Mouse (Mus musculus): ENCODE data around the gene Olfr1447. TPM values are rescaled to one million over a fixed set of nuclear protein-coding genes. Genes with fewer than 3 reads are reported as not detected.

The Olfr1447 gene
- polyA plus RNA-seq (2016; fragmentation: Nextera tagmentation; extraction: Ambion mirVana) = not detected in 2 replicates

- Histone ChIP-seq H3K27ac (no peak within 1 kb of the TSS), H3K36me3 (no peaks in the 10 kb centered on the region), H3K4me3 (no peak within 1 kb of the TSS), H3K4me2 (no peak within 1 kb of the TSS), H3K4me1 (no peaks in the 10 kb centered on the region), H3K9me3 (replicated peaks) (no peaks in the 10 kb centered on the region), H3K9ac (no peak within 1 kb of the TSS), H3K27me3 (replicated peaks) (no peaks in the 10 kb centered on the region)
- WGBS (ENCODE audit: insufficient replicate concordance) = 82% methylated on average over 1 of the region's 1 CpGs
- ATAC-seq = no peak
Observed at GRCm38 (mm10) chr19:12903643-12904042, at the start of gene Olfr1447. Gene Olfr1447, minus strand, starts transcription at chr19:12903743.

- H3K9me3 ChIP-seq (replicated peaks) = peaks cover 6% of the 10 kb centered on the region; the same call in 1 of the 2 replicates
- H3K27ac ChIP-seq = no peak within 1 kb of the TSS
- no peaks in the 10 kb centered on the region for H3K27me3 ChIP-seq (replicated peaks)
- no peaks in the 10 kb centered on the region for H3K4me1 ChIP-seq
- no peak within 1 kb of the TSS for H3K9ac ChIP-seq
- no peak within 1 kb of the TSS for H3K4me3 ChIP-seq
- WGBS (ENCODE audit: insufficient replicate concordance) = 72% methylated on average over 1 of the region's 1 CpGs
- no peak for ATAC-seq
- H3K4me2 ChIP-seq = no peak within 1 kb of the TSS
- no peaks in the 10 kb centered on the region for H3K36me3 ChIP-seq
Observed at GRCm38 (mm10) chr19:12949958-12950357, 46.4 kb upstream of the Olfr1447 start, which contains the start of gene Olfr1450. Gene Olfr1450, plus strand, starts transcription at chr19:12950258.

GRCm38 (mm10) chr19:12930540-12930939 is 27.0 kb upstream of the Olfr1447 start, which contains the start of gene Olfr1449:
Gene Olfr1449, plus strand, starts transcription at chr19:12930840.
- Histone ChIP-seq H3K4me1 (no peaks in the 10 kb centered on the region), H3K27ac (no peak within 1 kb of the TSS), H3K9ac (no peak within 1 kb of the TSS), H3K36me3 (no peaks in the 10 kb centered on the region), H3K4me3 (no peak within 1 kb of the TSS), H3K9me3 (replicated peaks) (no peaks in the 10 kb centered on the region), H3K27me3 (replicated peaks) (no peaks in the 10 kb centered on the region), H3K4me2 (no peak within 1 kb of the TSS)
- no peak for ATAC-seq

GRCm38 (mm10) chr19:12924319-12924718 is 20.8 kb upstream of the Olfr1447 start, which contains the start of gene Olfr1448:
Gene Olfr1448, minus strand, starts transcription at chr19:12924419.
- Histone ChIP-seq H3K4me3 (no peak within 1 kb of the TSS), H3K4me1 (no peaks in the 10 kb centered on the region), H3K9ac (no peak within 1 kb of the TSS), H3K36me3 (no peaks in the 10 kb centered on the region), H3K27me3 (replicated peaks) (no peaks in the 10 kb centered on the region), H3K27ac (no peak within 1 kb of the TSS), H3K9me3 (replicated peaks) (no peaks in the 10 kb centered on the region), H3K4me2 (no peak within 1 kb of the TSS)
- whole genome bisulfite sequencing (ENCODE audit: insufficient replicate concordance) = 51% methylated on average over 1 of the region's 1 CpGs
- no peak for ATAC-seq

- H3K36me3 ChIP-seq = no peaks in the 10 kb centered on the region
- H3K4me3 ChIP-seq = no peak within 1 kb of the TSS
- H3K27ac ChIP-seq = no peak within 1 kb of the TSS
- no peaks in the 10 kb centered on the region for H3K4me1 ChIP-seq
- H3K9me3 ChIP-seq (replicated peaks) = no peaks in the 10 kb centered on the region
- no peaks in the 10 kb centered on the region for H3K27me3 ChIP-seq (replicated peaks)
- ATAC-seq = no peak
- H3K9ac ChIP-seq = no peak within 1 kb of the TSS
- WGBS (ENCODE audit: insufficient replicate concordance) = 52% methylated on average over 1 of the region's 1 CpGs
- no peak within 1 kb of the TSS for H3K4me2 ChIP-seq
Observed at GRCm38 (mm10) chr19:12893424-12893823, 10.1 kb downstream of the Olfr1447 start, which contains the start of gene Olfr1446. Gene Olfr1446, minus strand, starts transcription at chr19:12893524.

- 55% methylated on average over 2 of the region's 2 CpGs for WGBS (ENCODE audit: insufficient replicate concordance)
- H3K27me3 ChIP-seq (replicated peaks) = no peaks in the 10 kb centered on the region
- no peak for ATAC-seq
Observed at GRCm38 (mm10) chr19:12883555-12883954, 20.0 kb downstream of the Olfr1447 start, which contains the start of gene Olfr1445. Gene Olfr1445, plus strand, starts transcription at chr19:12883855.

GRCm38 (mm10) chr19:12856983-12857382 is 46.6 kb downstream of the Olfr1447 start, which contains the start of gene Olfr1444:
Gene Olfr1444, plus strand, starts transcription at chr19:12857283.
- no peak for ATAC-seq
- 50% methylated on average over 1 of the region's 1 CpGs for WGBS (ENCODE audit: insufficient replicate concordance)
- Histone ChIP-seq H3K9me3 (replicated peaks) (no peaks in the 10 kb centered on the region), H3K4me1 (no peaks in the 10 kb centered on the region), H3K27ac (no peak within 1 kb of the TSS), H3K9ac (no peak within 1 kb of the TSS), H3K4me3 (no peak within 1 kb of the TSS), H3K36me3 (no peaks in the 10 kb centered on the region), H3K27me3 (replicated peaks) (no peaks in the 10 kb centered on the region), H3K4me2 (no peak within 1 kb of the TSS)

More at GRCm38 (mm10) chr19:12883555-12883954, 20.0 kb downstream of the Olfr1447 start, which contains the start of gene Olfr1445:
- no peaks in the 10 kb centered on the region for H3K36me3 ChIP-seq
- H3K27ac ChIP-seq = no peak within 1 kb of the TSS
- H3K4me3 ChIP-seq = no peak within 1 kb of the TSS
- no peaks in the 10 kb centered on the region for H3K4me1 ChIP-seq
- H3K4me2 ChIP-seq = no peak within 1 kb of the TSS
- H3K9me3 ChIP-seq (replicated peaks) = no peaks in the 10 kb centered on the region
- H3K9ac ChIP-seq = no peak within 1 kb of the TSS

Other genes with a start within 250 kb of the Olfr1447 start
- gene Olfr1442, start 233.3 kb downstream of the Olfr1447 start, polyA plus RNA-seq (2016; fragmentation: Nextera tagmentation; extraction: Ambion mirVana) = not detected in 2 replicates
- not detected in 2 replicates for gene Olfr1443, start 225.6 kb downstream of the Olfr1447 start, polyA plus RNA-seq (2016; fragmentation: Nextera tagmentation; extraction: Ambion mirVana)
- gene Keg1, start 208.0 kb downstream of the Olfr1447 start, polyA plus RNA-seq (2016; fragmentation: Nextera tagmentation; extraction: Ambion mirVana) = 0.38 and 0.44 TPM in 2 replicates
- gene Cntf, start 138.1 kb downstream of the Olfr1447 start, polyA plus RNA-seq (2016; fragmentation: Nextera tagmentation; extraction: Ambion mirVana) = 1.0 and 1.1 TPM in 2 replicates
- 11.6 and 12.4 TPM in 2 replicates for gene Zfp91, start 107.6 kb downstream of the Olfr1447 start, polyA plus RNA-seq (2016; fragmentation: Nextera tagmentation; extraction: Ambion mirVana)
- 1.3 and 1.4 TPM in 2 replicates for gene Lpxn, start 107.5 kb downstream of the Olfr1447 start, polyA plus RNA-seq (2016; fragmentation: Nextera tagmentation; extraction: Ambion mirVana)
- not detected in 2 replicates for gene Gm5244, start 57.1 kb downstream of the Olfr1447 start, polyA plus RNA-seq (2016; fragmentation: Nextera tagmentation; extraction: Ambion mirVana)
- not detected in 2 replicates for gene Olfr1444, start 46.5 kb downstream of the Olfr1447 start, polyA plus RNA-seq (2016; fragmentation: Nextera tagmentation; extraction: Ambion mirVana)
- gene Olfr1445, start 19.9 kb downstream of the Olfr1447 start, polyA plus RNA-seq (2016; fragmentation: Nextera tagmentation; extraction: Ambion mirVana) = not detected in 2 replicates
- gene Olfr1446, start 10.2 kb downstream of the Olfr1447 start, polyA plus RNA-seq (2016; fragmentation: Nextera tagmentation; extraction: Ambion mirVana) = not detected in 2 replicates
- not detected in 2 replicates for gene Olfr1448, start 20.7 kb upstream of the Olfr1447 start, polyA plus RNA-seq (2016; fragmentation: Nextera tagmentation; extraction: Ambion mirVana)
- not detected in 2 replicates for gene Olfr1449, start 27.1 kb upstream of the Olfr1447 start, polyA plus RNA-seq (2016; fragmentation: Nextera tagmentation; extraction: Ambion mirVana)
- not detected in 2 replicates for gene Olfr1450, start 46.5 kb upstream of the Olfr1447 start, polyA plus RNA-seq (2016; fragmentation: Nextera tagmentation; extraction: Ambion mirVana)
- not detected in 2 replicates for gene Olfr1451, start 91.3 kb upstream of the Olfr1447 start, polyA plus RNA-seq (2016; fragmentation: Nextera tagmentation; extraction: Ambion mirVana)
- not detected in 2 replicates for gene Olfr1453, start 124.6 kb upstream of the Olfr1447 start, polyA plus RNA-seq (2016; fragmentation: Nextera tagmentation; extraction: Ambion mirVana)
- not detected in 2 replicates for gene Olfr1454, start 156.9 kb upstream of the Olfr1447 start, polyA plus RNA-seq (2016; fragmentation: Nextera tagmentation; extraction: Ambion mirVana)
- not detected in 2 replicates for gene Olfr1457, start 194.1 kb upstream of the Olfr1447 start, polyA plus RNA-seq (2016; fragmentation: Nextera tagmentation; extraction: Ambion mirVana)
- not detected in 2 replicates for gene Olfr1458, start 203.0 kb upstream of the Olfr1447 start, polyA plus RNA-seq (2016; fragmentation: Nextera tagmentation; extraction: Ambion mirVana)
- not detected in 2 replicates for gene Olfr1459, start 245.8 kb upstream of the Olfr1447 start, polyA plus RNA-seq (2016; fragmentation: Nextera tagmentation; extraction: Ambion mirVana)